Mouse (Mus musculus) intestine, embryonic 14.5 days (tissue): ENCODE measurements around the gene Tmod3. TPM values are rescaled to one million over a fixed set of nuclear protein-coding genes. Genes with fewer than 3 reads are reported as not detected.

ENCODE experiments used
- ATAC-seq: fragments of 200-750 bp; cut with Nextera tagmentation; replicated peaks from 2 replicates; pipeline ENCODE4 v1.8.0; 2017; ENCODE audit warnings: low read depth, moderate number of reproducible peaks, moderate TSS enrichment, moderate library complexity; ENCODE audit not compliant: low FRiP score, low TSS enrichment
- DNase-seq: peaks from one replicate; pipeline ENCODE4 v3.0.0-alpha.2; 2018; ENCODE audit warnings: low spot score
- H3K27ac ChIP-seq: fragments of 300-500 bp; sonication (generic); 2 replicates; pipeline ENCODE4 v1.5.1; 2014; ENCODE audit warnings: low read depth, mild to moderate bottlenecking, control low read depth
- H3K27me3 ChIP-seq: fragments of 300-500 bp; sonication (generic); replicated peaks from 2 replicates; pipeline ENCODE4 v1.6.1; 2014; ENCODE audit warnings: low read length, control low read depth; ENCODE audit not compliant: control insufficient read depth, insufficient read depth
- H3K36me3 ChIP-seq: fragments of 300-500 bp; sonication (generic); 2 replicates; pipeline ENCODE4 v1.6.1; 2014; ENCODE audit warnings: low read length, control low read depth; ENCODE audit not compliant: control insufficient read depth, insufficient read depth
- H3K4me1 ChIP-seq: fragments of 300-500 bp; sonication (generic); replicated peaks from 2 replicates; pipeline ENCODE4 v1.6.1; 2014; ENCODE audit warnings: low read length, control low read depth, mixed read lengths; ENCODE audit not compliant: control insufficient read depth, insufficient read depth
- H3K4me2 ChIP-seq: fragments of 300-500 bp; sonication (generic); 2 replicates; pipeline ENCODE4 v1.6.1; 2014; ENCODE audit warnings: low read length
- H3K4me3 ChIP-seq: fragments of 300-500 bp; sonication (generic); 2 replicates; pipeline ENCODE4 v1.5.1; 2014; ENCODE audit warnings: low read depth, low read length, control low read depth, mixed read lengths
- H3K9ac ChIP-seq: fragments of 300-500 bp; sonication (generic); 2 replicates; pipeline ENCODE4 v1.6.1; 2014; ENCODE audit warnings: mild to moderate bottlenecking, low read length
- H3K9me3 ChIP-seq: fragments of 300-500 bp; sonication (generic); 2 replicates; pipeline ENCODE4 v1.6.1; 2016; ENCODE audit warnings: low read length, control low read depth; ENCODE audit not compliant: control insufficient read depth
- WGBS: fragments of 180-500 bp; shearing (Covaris S2); extraction: QIAGEN DNeasy Blood & Tissue Kit; methylation state at CpG from one replicate; pipeline ENCODE4 v1.1.7; 2014; 5-methylcytosine and 5-hydroxymethylcytosine counted together
- polyA plus RNA-seq: library from polyadenylated mRNA; unstranded; fragments of >200 nt; fragmentation: Nextera tagmentation; extraction: Ambion mirVana; gene quantifications from 2 replicates; pipeline ENCODE4 v1.2.1, GENCODE M21; 2014

Gene Tmod3
- polyA plus RNA-seq, 1 experiment from 2014 or later, result 89.2 TPM

DNA sequence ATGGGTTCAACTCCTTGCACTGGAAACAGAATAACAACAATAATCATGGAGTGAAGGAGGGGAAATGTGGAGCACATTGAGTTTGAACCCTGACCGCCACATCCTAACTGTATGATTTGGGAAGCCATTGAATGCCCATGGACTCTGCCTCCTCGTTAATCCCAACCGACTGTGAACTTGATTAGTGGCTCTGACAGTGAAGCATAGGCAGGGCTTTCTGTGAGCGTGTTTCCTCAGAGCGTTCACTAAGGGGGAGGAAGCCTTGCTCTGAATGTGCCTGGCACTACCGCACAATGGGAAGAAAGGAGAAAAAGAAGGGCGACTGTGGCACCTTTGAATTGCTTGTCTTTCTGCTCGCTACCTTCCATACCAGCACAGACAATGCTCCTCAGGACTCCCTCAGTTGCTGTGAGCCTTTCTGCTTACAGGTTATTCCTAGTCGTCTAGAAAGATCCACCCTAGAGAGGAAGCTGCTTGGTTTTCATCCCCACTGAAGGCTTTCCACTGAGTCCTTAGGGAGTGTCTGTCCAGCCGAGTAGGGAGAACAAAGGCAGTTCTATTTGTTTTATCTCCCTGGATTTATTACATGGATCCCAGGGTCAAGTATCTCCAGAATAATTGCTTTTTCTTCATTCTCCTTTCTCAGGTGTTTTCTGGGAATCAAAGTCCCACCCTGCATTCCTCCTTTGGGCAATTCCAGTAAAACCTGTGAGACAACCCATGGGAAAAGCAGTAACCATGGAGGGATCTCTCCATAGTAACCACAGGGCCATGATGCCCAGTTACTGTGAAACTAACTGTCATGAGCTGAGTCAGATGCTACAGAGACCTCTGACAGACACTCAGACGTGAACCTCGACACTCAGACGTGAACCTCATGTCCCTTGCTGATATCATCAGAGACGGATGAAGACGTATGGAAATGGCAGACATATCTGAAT, 30.7 kb upstream of the Tmod3 start:
- Histone ChIP-seq H3K4me3 (no peak overlapping the region), H3K9ac (no peak overlapping the region), H3K36me3 (no peaks in the 10 kb centered on the region), H3K4me1 (no peaks in the 10 kb centered on the region), H3K9me3 (no peaks in the 10 kb centered on the region), H3K27ac (no peak overlapping the region), H3K4me2 (no peak overlapping the region), H3K27me3 (no peaks in the 10 kb centered on the region)
- ATAC-seq (peak; percentile 60; the same call in 1 of the 2 replicates), DNase-seq (no peak)
- 81% methylated on average over 15 of the region's 15 CpGs for WGBS

DNA sequence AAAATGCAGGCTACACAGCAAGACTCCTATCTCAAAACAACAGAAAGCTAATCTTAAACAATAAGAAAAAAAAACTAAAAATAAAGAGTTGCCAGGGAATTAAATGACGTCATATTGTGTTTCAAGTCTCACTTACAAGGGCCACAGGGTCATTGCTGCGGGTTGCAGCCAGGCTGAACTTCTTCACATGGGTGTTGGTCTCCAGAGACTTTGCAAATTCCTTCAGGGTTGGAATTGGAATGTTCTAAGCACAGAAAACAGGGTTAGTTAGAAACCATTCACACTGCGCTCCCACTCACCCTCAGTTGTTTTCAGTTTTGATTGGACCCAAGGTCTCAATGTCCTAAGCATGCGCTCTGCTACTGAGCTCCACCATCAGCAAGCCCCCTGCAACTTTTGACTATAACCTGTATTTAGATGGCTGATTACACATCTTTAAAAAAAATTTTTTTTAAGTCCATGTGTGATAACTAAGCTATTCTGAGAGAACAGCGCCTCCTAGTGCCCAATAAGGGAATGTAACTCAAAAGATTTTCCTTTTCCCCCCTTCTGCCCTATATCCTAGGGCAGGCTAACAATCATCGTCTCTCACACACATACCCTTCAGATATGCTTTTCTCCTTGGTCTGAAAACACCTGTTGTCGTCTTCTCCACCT, 22.4 kb upstream of the Tmod3 start:
- DNase-seq, result no peak
- H3K9me3 ChIP-seq, result no peaks in the 10 kb centered on the region
- no peaks in the 10 kb centered on the region for H3K27me3 ChIP-seq
- no peak overlapping the region for H3K4me3 ChIP-seq
- no peak overlapping the region for H3K9ac ChIP-seq
- no peak for ATAC-seq
- H3K4me1 ChIP-seq, result no peaks in the 10 kb centered on the region
- no peak overlapping the region for H3K27ac ChIP-seq
- H3K4me2 ChIP-seq, result no peak overlapping the region
- no peaks in the 10 kb centered on the region for H3K36me3 ChIP-seq
- 58% methylated on average over 7 of the region's 7 CpGs for WGBS

DNA sequence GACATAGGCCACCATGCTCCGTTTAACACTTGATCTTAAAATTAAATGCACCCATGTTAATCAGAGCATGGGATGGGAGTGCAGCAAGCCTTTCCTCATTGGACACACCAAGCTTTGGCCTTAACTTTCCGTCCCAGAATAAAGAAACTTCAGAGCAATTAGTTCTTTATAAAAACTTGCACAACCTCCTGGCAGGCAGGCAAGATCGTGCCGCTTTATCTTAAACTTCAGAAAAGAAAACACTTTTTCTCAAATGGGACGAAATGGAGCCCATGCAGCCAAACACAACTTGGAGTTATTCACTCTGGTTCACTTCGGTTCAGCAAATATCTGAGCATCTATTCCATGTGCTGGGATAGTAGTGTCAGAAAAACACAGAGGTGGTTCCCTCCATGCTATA, 19.9 kb upstream of the Tmod3 start:
- no peak for DNase-seq

DNA sequence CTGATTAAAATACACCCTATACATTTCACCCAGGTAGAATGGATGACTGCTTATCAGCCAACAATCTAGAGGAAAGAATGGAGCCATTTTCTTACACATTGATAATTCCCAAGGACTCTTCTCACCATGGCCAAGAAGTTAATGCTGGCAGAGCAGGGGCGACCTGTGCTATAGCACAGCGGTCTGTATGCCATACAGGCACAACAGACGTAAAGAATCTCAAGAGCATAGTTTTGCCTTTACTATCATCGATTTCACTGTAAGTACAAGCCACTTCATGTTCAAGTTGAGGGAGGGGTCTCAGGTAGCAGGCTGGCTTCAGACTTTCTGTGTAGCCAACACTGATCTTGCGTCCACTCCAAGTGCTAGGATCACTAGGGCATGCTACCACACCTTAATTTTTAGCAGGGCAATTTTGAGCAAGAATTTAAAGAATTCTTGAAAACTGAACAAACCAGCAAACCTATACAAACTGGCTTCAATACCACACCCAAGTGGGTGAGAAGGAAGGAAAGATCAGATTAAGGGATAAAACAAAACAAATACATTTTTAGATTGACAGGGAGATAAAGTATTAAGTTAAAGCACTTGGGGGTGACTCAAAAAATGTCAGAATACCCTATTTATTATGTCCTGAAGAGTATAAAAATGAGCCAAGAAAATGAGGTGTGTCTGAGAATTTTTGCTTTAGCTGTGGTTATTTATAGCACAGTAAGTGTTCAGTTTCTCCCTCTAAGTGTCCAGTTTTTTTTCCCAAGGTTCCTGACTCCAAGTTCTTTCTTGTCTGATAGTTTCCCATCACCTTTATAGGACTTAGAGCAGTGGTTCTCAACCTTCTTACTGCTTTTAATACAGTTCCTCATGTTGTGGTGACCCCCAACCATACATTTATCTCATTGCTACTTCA, 11.8 kb upstream of the Tmod3 start:
- Histone ChIP-seq H3K27me3 (no peaks in the 10 kb centered on the region), H3K4me2 (no peak overlapping the region), H3K4me3 (no peak overlapping the region), H3K36me3 (no peaks in the 10 kb centered on the region), H3K9me3 (no peaks in the 10 kb centered on the region), H3K9ac (no peak overlapping the region), H3K27ac (no peak overlapping the region), H3K4me1 (no peaks in the 10 kb centered on the region)
- 90% methylated on average over 5 of the region's 5 CpGs for WGBS
- no peak for DNase-seq
- ATAC-seq, result no peak

More for the DNA sequence above, 19.9 kb upstream of the Tmod3 start:
- 95% methylated on average over 6 of the region's 6 CpGs for WGBS
- H3K9ac ChIP-seq, result no peak overlapping the region
- no peaks in the 10 kb centered on the region for H3K27me3 ChIP-seq
- no peak for ATAC-seq
- no peak overlapping the region for H3K4me3 ChIP-seq
- H3K4me1 ChIP-seq, result no peaks in the 10 kb centered on the region
- no peaks in the 10 kb centered on the region for H3K36me3 ChIP-seq
- no peaks in the 10 kb centered on the region for H3K9me3 ChIP-seq
- H3K27ac ChIP-seq, result no peak overlapping the region
- no peak overlapping the region for H3K4me2 ChIP-seq

DNA sequence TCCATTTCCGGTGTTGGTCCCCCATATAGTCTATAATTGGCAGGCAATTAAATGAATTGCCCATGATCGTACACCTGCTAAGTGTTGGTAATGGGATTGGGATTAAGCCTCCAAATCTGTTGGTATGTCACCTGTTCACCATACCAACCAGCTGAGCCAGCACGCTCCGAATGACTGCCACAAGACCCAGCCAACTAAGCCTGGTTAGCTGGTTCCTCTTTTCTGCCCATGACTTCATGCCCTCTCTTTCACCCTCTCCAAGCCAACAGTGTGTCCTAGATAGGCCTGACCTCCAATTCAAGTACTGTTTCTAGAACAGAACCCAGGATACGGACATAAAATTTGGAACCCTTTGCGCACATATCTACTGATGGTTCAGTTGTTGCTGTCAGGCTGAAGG, 8.9 kb upstream of the Tmod3 start:
- 93% methylated on average over 6 of the region's 6 CpGs for WGBS
- H3K4me3 ChIP-seq, result no peak overlapping the region
- H3K27ac ChIP-seq, result no peak overlapping the region
- no peak overlapping the region for H3K9ac ChIP-seq
- no peaks in the 10 kb centered on the region for H3K36me3 ChIP-seq
- no peak for ATAC-seq
- H3K4me1 ChIP-seq, result no peaks in the 10 kb centered on the region
- DNase-seq, result no peak
- H3K4me2 ChIP-seq, result no peak overlapping the region
- H3K9me3 ChIP-seq, result no peaks in the 10 kb centered on the region
- H3K27me3 ChIP-seq, result no peaks in the 10 kb centered on the region

DNA sequence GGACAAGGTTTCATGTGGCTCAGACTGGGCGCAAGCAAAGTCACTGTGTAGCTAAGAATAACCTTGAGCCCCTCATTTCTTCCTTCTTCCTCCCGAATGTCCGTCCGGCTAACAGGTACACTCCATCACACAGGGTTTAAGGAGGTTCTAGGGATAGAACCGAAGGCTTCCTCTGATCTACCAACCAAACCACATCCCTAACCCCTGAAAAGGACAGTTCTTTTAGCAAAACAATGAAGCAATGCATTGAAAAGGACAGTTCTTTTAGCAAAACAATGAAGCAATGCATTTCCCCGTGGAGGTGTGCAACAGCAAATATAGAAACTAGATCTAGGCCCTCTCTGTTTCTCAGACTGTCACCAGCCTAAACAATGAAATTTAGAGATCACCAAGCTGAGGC, 5.4 kb upstream of the Tmod3 start:
- no peak overlapping the region for H3K4me3 ChIP-seq
- no peaks in the 10 kb centered on the region for H3K4me1 ChIP-seq
- H3K9me3 ChIP-seq, result no peaks in the 10 kb centered on the region
- 84% methylated on average over 6 of the region's 6 CpGs for WGBS
- H3K27me3 ChIP-seq, result no peaks in the 10 kb centered on the region
- DNase-seq (no peak), ATAC-seq (no peak)
- H3K27ac ChIP-seq, result no peak overlapping the region
- no peaks in the 10 kb centered on the region for H3K36me3 ChIP-seq
- no peak overlapping the region for H3K9ac ChIP-seq
- no peak overlapping the region for H3K4me2 ChIP-seq

DNA sequence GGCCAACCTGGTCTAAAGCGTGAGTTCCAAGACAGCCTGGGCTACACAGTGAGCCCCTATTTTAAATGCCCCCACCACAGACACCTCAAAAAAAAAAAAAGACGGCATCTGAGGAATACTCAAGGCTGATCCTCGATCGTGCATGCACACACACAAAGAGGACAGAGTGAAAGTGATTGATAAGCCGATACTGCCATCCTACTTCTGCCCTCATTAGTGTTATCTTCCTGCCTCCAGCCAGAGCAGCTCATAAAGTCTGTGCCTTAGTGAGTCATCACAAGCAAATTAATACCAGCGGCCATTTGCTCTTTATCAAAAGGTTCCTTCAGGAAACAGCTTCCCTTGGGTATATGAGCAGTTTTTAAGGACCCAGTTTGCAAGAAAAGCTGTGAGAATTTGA, 4.2 kb upstream of the Tmod3 start:
- H3K27ac ChIP-seq, result no peak overlapping the region
- 72% methylated on average over 6 of the region's 6 CpGs for WGBS
- no peak overlapping the region for H3K4me3 ChIP-seq
- H3K9me3 ChIP-seq, result no peaks in the 10 kb centered on the region
- H3K36me3 ChIP-seq, result no peaks in the 10 kb centered on the region
- ATAC-seq (no peak), DNase-seq (no peak)
- no peaks in the 10 kb centered on the region for H3K27me3 ChIP-seq
- H3K4me1 ChIP-seq, result no peaks in the 10 kb centered on the region
- H3K4me2 ChIP-seq, result no peak overlapping the region
- no peak overlapping the region for H3K9ac ChIP-seq

DNA sequence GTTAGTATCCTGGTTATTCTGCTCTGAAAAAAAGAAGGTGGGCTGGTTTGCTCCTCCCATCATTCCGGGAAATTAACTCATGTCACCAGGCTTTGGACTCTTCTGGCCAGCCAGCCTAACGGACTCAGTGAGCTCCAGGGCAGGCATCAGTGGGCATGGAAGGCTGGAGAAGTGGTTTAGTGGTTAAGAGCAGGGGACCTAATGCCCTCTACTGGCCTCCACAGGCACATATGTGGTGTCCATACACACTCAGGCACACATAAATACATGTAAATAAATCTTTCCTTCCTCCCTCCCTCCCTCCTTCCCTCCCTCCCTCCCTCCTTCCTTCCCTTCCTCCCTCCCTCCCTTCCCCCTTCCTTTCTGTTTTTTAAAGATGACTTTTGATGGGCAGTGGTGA, 3.7 kb upstream of the Tmod3 start:
- WGBS, result 77% methylated on average over 2 of the region's 2 CpGs
- no peak for ATAC-seq
- no peaks in the 10 kb centered on the region for H3K9me3 ChIP-seq

More for the DNA sequence above, 3.7 kb upstream of the Tmod3 start:
- Histone ChIP-seq H3K27me3 (no peaks in the 10 kb centered on the region), H3K4me2 (no peak overlapping the region), H3K4me3 (no peak overlapping the region), H3K36me3 (no peaks in the 10 kb centered on the region), H3K4me1 (no peaks in the 10 kb centered on the region), H3K9ac (no peak overlapping the region), H3K27ac (no peak overlapping the region)
- DNase-seq, result no peak
